Mouse (Mus musculus): ENCODE results near the gene Hoxb6.

Hoxb6 gene

DNA sequence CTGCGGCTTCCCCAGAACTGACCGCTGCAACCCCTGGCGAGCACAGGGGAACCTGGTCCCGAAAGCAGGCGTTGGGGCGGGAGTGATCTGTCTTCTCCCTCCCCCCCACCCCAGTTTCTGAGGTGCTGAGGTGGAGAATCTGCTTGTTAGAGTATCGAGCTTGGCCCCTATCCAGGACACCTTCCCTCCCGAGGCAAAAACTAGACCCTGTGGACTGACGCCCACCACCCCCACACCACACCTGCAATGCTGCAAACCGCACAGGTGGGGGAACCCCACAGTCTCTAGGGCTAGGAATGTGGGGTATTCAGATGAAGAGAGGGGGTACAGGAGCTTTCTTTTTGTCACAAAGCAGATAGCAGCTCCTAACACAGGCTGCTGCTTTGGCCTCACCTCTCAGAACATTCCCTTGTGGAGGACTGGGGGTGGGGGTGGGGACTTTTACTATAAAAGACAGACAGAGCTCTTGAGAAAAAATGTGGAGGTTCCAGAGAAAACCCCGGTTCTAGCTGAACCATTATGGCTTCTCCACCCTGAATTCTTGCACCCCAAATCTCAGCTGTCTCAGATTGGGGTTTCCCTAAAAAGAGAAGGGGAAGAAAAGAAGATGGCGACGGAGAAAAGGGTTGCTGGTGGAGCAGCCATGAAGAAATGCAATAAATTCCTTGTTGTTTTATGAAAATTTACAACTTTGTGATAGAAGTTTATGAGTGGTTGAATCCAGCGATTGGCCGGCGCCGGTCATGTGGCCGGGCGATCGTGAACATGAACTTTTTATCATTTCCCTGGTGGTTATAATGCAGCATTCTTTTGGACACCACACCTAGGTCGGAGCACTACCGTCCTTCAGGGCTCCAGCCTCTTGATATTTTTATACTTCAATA lies at the start of gene Hoxb6:
TSS of gene Hoxb6 (plus strand) at position 796 of the 884 bp plus-strand sequence.
- DNase-seq (ENCODE audit: low read depth in 1 of 2, low spot score in 2 of 2), result no peak

DNA sequence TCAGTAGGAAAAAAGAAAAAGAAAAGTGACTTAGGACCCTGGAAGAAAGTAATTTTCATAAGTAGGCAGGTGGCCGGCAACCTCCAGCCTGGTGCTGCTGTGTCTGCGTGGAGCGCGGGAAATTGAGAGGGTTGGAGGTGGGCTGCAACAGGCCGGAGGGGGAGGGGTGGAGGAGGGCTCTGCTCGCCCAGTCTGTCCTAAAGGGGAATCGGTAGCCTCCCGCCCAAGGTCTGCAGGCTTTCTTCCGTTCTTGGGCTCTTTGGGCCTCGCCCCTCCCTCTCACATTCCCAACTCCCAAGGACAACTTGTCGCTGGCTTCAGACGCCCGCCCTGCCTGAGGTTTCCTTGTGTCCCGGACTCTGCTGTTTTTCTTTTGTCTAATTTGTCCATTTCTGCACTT lies 41.4 kb upstream of the Hoxb6 start:
- no peak for DNase-seq (ENCODE audit: low read depth in 1 of 2, low spot score in 2 of 2)

DNA sequence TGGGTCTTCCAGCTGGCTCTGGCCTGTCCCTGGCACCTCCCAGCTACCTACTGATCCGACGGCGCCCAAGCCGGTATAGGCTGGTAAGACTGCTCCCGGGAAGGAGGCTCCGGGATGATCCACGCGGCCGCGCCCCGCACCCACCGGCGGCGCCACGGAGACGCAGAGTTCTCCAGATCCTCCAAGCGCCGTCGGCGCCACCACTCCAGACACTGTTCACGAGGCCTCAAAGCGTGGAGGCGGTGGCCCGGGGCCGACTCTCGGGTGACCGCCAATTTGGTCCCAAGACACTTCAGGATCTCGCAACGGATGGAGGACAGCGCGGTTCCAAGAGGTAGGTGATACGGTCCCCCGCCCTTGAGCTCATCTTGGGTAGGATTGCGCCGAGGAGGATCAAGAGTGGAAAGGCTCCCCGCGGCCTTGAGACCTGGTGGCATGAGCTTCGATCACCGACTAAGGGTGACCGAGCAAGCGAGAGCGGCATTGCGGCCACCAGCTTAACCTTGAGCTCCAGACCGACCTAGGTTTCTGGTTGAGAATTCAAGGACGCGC lies 40.7 kb upstream of the Hoxb6 start:
- no peak for DNase-seq (ENCODE audit: low read depth in 1 of 2, low spot score in 2 of 2)

DNA sequence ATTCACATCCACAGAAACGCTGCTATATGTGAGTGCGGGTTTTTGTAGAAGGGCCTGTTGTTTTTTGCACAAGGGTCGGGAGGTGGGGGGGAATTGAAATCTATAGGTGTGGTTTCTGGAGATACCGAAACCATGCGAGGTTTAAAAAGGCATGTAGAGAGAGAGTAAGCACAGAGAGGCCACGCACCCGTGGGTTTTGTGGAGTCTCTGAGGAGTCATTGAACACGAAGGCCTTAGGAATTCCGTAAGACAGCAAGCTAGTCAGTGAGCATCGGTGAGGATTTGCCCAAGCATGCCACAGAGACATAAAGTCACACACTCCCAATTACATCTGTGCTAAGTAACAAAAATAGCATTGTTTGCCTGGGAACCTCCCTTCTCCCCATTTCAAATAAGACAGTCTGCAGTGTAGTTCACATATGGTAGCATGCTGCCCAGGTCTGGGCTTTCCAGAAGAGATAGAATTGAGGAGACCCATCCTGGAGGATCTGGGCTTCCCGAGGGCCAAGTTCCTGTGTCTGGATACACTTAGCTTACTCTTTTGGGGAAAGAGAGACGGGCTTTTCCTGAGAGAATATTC lies 39.6 kb upstream of the Hoxb6 start:
- no peak for DNase-seq (ENCODE audit: low read depth in 1 of 2, low spot score in 2 of 2)

DNA sequence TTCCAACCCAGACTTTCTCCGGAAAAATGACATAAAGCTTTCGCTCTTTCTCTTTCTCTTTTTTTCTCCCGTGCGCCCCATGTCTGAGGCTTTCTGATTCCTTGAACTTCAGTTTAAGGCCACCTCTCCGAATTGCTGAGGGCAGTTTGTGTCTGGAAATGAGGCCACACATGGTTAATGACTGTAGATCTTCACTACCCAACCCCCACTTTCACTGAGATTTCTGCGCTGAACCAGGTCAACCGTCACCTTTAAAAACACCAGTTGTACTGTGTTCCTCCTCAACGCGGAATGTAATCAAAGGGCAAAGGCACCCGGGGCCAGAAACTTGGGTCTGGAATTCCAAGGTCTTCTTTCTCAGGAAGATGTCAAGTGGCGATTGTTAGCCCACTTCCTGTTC lies 38.1 kb upstream of the Hoxb6 start:
- no peak for DNase-seq (ENCODE audit: low read depth in 1 of 2, low spot score in 2 of 2)

DNA sequence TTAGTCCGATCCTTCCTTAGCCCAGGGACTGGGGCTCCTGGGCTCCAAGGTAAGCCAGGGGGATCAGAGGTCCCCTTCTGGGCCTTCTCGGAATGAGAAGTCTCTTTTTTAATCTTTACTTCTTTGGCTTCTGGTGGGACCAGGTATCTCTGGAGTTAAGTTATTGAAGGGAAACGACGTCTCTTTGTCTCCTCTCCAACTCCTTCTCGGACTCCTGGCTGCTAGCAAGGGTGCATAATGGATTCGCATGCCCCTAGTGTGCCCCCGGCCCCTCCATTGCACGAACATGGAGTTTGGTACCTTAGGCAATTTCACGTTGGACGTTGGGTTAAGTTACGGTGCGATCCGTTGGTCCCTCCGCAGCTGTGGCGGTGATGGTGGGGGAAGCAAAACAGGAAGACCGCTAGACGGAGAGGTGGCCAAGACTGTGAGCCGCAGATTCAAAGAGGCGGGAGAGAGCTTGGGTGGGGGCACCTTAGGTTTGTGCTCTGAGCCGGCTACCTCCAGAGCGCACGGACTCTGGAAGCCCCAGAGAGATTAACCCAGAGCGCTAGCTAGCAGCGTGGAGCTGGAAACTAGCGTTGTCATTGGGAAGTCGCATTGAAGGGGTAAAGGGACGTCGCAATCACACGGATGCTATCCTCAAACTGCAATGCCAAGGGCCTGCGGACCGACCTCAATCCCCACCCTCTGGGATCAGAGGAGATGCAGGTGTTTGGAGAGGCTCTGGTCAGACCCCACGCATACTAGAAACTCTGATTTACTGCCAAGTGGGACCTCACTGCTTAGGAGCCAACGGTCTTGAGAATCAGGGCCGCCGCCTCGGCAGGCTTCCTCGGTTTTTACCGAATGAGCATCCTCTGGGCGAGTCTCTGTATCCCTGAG lies 36.9 kb upstream of the Hoxb6 start:
- DNase-seq (ENCODE audit: low read depth in 1 of 2, low spot score in 2 of 2), result no peak

DNA sequence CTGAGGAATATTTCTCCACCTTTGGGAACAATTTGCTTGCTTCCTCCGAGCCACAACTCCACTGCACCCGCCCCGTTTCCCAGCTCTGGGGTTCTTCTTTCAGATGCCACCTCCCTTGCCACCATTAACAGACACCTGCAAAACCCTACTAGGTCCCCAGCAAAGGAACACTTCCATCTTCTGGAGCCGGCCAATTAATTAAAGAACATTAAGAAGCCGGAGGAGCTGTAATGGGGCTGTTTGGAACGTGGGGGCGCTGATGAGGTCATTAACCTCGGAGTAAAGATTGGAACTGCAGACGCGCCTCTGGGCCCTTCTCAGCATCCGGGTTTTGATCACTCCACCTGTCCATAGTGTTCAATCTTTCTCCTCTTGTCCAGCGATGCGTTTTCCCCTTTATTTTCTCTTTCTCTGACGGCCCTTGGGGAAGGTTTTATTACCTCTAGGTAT lies 36.3 kb upstream of the Hoxb6 start:
- DNase-seq (ENCODE audit: low read depth in 1 of 2, low spot score in 2 of 2), result no peak

DNA sequence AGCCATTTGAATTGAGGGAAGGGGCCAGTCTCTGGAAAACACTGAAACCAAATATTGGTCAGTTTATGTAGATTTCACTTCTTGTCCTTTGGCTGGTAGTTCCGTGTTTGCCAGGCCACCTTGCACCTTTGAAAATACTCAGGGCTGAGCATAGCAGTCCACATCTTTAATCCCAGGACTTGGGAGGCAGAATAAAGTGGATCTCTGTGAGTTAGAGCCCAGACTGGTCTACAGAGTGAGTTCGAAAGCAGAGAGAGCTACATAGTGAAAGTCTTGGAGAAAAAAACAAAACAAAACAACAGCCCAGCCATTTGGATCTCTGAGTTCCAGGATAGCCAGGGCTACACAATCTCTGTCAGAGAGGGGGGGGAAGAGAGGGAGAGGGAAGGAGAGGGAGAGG lies 35.1 kb upstream of the Hoxb6 start:
- no peak for DNase-seq (ENCODE audit: low read depth in 1 of 2, low spot score in 2 of 2)

DNA sequence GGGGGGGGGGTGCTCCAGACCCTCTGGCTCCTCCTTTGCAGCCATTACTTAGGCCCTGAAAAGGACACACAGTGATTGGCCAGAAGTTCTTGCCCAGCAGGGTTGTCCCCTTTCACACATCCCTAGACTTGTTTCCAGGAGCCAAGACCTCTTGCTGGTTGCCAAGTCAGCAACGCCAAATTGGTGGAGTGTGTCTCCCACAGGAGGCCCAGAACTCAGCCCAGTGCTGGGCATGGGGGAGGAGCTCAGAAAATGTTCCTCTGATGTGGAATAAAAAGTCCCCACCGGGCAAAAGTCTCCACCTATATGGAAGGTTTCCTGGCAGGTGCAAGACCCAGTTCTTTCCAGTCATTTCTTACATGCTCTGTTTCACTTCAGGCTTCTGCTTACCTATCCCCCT lies 33.2 kb upstream of the Hoxb6 start:
- DNase-seq (ENCODE audit: low read depth in 1 of 2, low spot score in 2 of 2), result no peak

DNA sequence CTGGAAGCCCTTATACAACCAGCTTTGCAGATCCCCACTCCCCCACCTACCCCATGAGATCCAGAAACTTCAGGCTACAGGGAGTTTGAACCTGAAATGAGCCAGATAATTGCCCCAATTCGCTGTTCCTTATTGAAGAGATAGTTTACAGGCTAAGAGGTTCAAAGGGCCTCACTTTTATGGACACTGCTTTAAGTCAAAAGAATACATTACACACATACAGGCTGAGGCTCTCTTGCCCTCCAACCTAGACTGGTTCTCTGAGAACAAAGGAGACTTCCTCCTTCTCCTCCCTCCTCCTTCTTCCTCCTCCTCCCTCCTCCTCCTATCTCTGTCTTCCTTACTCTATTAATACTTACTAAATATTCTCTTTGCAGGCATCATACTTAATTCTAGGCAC lies 32.8 kb upstream of the Hoxb6 start:
- no peak for DNase-seq (ENCODE audit: low read depth in 1 of 2, low spot score in 2 of 2)

DNA sequence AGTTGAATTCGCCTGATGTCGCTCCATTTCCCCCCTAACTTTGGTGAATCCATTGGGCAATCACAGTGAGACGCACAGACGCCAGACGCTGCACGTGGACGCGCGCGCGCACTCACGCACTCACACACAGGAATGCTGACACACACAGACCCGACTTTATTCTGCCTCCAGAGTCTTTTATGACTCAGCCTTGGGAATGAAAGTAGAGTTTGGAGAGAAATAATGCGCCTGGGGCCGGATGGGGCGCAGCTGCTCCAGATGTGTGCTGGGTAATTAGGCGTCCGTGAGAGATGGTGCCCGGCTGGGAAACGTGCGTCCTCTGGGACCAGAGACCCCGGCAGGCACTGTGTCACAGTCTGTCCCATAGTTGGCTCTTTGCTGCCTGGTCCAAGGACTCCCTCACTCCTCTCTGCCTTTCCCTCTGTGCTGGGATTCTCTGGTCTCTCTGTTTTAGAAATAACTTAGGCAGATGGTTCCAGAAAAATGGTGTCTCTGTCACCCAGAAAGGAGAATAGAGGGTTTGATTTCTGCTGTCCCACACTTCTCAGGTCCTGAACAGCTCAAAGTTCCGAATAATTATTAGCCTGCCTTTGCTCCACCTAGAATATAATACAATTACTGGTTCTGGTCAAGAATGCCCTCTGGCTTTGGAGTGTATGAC lies 31.8 kb upstream of the Hoxb6 start:
- no peak for DNase-seq (ENCODE audit: low read depth in 1 of 2, low spot score in 2 of 2)

DNA sequence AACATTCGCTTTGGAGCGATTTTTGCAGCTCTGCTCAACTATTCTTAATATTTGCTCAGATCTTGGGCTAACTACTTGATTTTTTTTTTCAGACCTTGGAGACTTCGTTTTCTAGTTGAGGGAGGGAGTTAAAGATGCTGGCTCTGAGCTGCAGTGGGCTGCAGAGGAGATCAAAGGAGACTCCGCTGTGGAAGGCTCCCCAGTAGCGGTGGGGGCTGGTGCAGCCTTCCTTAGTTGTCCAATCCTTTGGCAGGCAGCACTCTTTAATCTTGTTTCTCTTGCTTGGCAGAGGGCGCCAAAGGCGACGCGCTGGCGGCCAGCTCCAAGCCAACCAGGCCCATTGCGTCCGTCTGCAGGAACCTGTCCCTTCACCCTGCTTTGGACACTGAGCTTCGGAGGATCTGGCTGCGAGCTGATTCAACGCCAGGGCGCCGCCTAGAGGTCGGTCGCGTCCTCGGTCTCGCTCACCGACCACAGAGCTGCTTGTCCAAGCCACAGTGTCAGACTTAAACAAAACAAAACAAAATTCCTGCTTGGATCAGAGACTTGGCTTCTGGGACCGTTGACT lies 30.9 kb upstream of the Hoxb6 start:
- DNase-seq (ENCODE audit: low read depth in 1 of 2, low spot score in 2 of 2), result no peak

DNA sequence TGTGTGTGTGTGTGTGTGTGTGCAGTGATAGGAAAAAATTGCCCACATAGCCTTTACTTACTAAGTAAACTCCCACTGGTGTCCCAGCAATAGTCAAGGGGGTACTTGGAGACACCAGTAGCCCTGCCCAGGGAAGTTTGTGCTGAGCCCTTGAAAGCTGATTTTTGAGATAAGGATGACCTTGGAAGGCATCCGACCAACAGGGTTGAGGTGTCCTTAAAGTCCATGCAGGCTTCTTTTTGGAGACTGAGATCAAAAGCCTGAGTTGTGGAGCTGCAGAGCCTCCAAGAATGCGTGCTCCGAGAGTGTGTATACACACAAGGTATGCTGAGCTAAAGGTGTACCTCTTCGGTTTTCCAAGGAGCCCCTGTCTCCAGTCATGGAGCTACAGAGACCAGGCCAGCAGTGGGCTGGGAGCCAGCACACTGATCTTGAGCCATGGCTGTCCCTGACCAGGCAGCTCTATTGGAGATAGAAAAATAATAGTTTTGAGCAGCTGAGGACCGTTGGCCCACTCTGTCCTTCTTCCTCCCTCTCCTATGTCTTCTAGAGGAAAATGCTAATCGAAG lies 29.9 kb upstream of the Hoxb6 start:
- DNase-seq (ENCODE audit: low read depth in 1 of 2, low spot score in 2 of 2), result no peak

DNA sequence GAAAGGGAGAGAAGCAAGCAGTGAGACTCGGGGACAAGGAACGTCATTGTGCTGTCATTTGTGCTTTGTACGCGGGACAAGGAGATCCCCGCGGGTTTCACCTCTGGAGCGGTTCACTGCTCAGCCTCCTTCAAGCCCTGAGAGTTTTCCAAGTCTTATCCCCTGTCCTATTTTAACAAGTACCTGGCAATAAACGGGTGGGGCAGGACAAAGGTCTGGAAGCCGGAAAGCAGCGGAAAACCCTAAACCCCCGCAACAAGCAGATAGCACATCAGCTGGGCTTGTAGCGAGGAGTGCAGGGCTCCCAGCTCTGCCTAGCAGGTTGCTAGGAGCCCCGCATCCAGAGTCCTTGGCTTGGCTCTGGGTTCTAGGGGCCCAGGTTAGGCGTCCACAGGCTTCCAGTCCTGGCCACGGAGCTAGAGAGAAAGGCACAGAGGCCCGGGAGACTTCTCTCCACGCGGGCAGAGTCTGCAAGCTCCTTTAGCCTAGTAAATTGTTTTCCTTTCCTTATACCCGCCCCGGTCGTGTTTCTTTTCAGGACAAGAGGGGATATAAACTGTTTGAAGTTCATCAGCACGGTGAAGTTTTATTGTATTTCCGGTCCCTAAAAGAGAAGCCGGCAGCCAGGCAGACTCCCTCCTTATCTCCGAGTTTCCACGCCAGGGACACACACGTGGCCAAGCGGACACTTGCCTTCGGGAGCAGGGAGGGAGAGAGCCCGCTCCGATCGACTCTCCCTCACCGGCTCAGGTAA lies 28.5 kb upstream of the Hoxb6 start:
- no peak for DNase-seq (ENCODE audit: low read depth in 1 of 2, low spot score in 2 of 2)

DNA sequence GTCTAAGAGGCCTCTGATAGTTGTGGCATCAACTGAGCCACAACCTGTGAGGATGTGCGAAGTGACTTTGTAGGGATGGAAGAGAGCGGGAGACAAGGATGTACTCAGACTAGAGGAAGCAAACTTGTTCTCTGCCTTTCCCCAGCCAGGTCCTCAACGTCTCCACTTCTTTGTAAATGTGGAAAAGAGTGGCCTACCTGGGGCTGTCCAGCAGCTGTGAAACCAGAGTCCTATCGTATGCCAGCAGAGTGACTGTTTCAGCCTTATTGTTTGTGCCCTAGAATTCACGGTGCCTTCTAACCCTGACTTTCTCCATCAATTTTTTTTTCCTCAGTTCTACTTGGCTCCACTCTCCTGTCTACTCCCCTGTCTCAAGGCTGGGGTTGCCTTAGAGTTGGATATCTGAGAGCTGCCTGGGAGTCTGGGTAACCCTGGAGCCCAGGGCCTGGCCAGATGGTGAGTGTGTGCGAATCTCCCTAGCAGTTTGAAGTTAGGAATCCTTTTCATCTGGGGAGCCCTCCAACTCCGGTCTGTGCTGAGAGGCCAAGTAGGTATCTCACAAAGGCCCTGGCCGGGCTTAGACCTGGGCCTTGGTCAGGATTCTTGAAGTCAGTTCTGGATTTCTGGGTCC lies 27.8 kb upstream of the Hoxb6 start:
- DNase-seq (ENCODE audit: low read depth in 1 of 2, low spot score in 2 of 2), result no peak

DNA sequence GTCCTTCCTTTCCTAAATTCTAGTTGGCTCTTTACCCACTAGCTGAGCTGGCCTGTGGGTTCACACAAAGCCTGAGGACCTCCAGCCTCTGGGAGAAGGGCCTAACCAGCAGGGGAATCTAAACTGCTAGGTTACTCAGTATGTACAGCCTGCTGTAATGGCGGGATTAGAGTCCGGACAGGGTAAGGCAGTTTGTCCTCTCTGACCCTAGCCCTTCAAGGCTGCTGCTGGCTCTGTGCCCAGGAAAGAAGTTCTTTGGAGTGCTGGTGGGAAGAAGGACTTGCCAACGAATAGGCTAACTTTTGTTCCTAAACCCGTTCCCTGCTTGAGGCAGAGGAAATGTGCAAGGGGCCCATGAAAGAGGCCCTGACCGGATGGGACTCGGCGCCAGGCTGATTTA lies 26.3 kb upstream of the Hoxb6 start:
- DNase-seq (ENCODE audit: low read depth in 1 of 2, low spot score in 2 of 2), result no peak

DNA sequence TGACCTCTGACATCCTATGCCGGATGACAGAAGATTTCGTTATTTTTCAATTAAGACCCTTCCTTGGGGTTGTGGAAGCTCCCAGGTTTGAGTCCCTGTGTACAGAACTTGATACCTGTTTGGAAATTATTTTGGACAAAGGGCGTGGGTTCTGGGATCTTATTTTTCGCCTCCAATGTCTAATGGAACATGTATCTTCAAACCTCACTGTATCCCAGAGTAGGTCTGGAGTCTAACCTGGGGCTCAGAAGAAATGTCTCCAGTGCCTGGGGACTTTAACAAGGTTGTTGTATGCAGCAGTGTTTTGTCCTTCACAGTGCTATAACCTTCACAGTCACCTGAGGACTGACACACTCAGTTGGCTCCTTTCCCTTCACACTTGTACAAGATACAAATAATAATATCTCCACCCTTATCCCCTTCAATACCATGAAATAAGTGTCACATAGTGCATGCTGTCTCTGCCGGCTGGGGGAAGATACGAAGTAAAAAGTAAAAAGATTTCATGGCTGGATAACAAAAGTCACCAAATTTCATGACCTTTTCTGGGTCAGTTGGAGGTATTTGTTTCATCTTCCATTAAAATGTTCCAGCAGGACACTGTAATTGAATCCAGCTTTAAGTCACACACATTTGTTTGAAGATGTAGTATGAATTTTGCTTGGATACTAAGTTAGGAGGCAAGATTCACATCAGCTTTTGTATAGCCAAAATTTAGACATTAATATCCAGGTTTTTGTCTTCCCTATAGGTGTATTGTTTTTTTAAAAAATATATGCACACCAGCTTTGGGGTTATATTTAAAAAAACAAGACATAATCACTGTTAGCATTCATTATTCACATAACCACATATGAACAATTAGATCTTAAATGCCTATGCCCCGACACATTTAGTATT lies 25.0 kb upstream of the Hoxb6 start:
- no peak for DNase-seq (ENCODE audit: low read depth in 1 of 2, low spot score in 2 of 2)

Measured in monocyte, adult 2 months (primary cell).